Mouse (Mus musculus): ENCODE data around the gene Baz2a. TPM values are rescaled to one million over a fixed set of nuclear protein-coding genes. Genes with fewer than 3 reads are reported as not detected.
"Not testable (repeated sequence)": the region's sequence is repeated elsewhere in the genome, so short reads cannot be mapped to it uniquely, and the experiment has no call there.

The Baz2a gene
- polyA plus RNA-seq, 1 experiment from 2014 or later: 14.0 TPM

- Histone ChIP-seq H3K36me3 (replicated peaks; ENCODE audit: control insufficient read depth, insufficient read depth, low read depth, low read length) (peaks cover 12% of the 10 kb centered on the region), H3K4me1 (ENCODE audit: control insufficient read depth, insufficient read depth, low read length) (no peaks in the 10 kb centered on the region)
- ATAC-seq (replicated peaks; ENCODE audit: insufficient number of reproducible peaks, low FRiP score, low TSS enrichment, low read depth): no peak
These were observed 25.3 kb upstream of the Baz2a start for GRCm38 (mm10) chr10:128066072-128066471.

DNA sequence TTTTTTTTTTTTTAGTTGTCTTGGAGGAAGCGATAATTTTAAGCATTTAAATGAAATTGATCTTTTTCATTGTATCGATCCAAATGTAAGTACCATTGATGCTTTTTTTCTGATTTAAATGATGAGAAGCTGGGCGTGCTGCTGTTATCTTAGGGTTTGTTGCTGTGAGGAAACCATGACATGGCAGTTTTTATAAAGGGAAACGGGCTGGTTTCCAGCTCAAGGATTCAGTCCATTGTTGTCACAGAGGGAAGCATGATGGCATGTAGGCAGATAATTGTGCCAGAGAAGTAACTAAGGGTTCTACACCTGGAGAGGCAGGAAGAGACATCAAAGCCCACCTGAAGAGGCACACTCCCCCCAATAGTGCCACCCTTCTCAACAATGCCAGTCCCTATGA lies 22.2 kb upstream of the Baz2a start:
- Histone ChIP-seq H3K9me3 (replicated peaks; ENCODE audit: control insufficient read depth, low read length) (no peaks in the 10 kb centered on the region), H3K27me3 (ENCODE audit: control insufficient read depth, insufficient read depth, low read length) (no peaks in the 10 kb centered on the region), H3K4me3 (ENCODE audit: low read depth, low read length) (no peak overlapping the region), H3K4me2 (ENCODE audit: low read depth, low read length) (no peak overlapping the region), H3K36me3 (replicated peaks; ENCODE audit: control insufficient read depth, insufficient read depth, low read depth, low read length) (peaks cover 10% of the 10 kb centered on the region), H3K4me1 (ENCODE audit: control insufficient read depth, insufficient read depth, low read length) (no peaks in the 10 kb centered on the region), H3K27ac (replicated peaks; ENCODE audit: low read depth, low read length) (no peak overlapping the region), H3K9ac (replicated peaks; ENCODE audit: low read length) (no peak overlapping the region)
- ATAC-seq (replicated peaks; ENCODE audit: insufficient number of reproducible peaks, low FRiP score, low TSS enrichment, low read depth) (no peak), DNase-seq (ENCODE audit: low spot score) (no peak)
- WGBS: 89% methylated on average over 4 of the region's 4 CpGs

More at GRCm38 (mm10) chr10:128066072-128066471, 25.3 kb upstream of the Baz2a start:
- no peak overlapping the region for H3K27ac ChIP-seq (replicated peaks; ENCODE audit: low read depth, low read length)
- H3K4me3 ChIP-seq (ENCODE audit: low read depth, low read length): no peak overlapping the region
- no peak overlapping the region for H3K9ac ChIP-seq (replicated peaks; ENCODE audit: low read length)
- no peaks in the 10 kb centered on the region for H3K9me3 ChIP-seq (replicated peaks; ENCODE audit: control insufficient read depth, low read length)
- DNase-seq (ENCODE audit: low spot score): no peak
- no peaks in the 10 kb centered on the region for H3K27me3 ChIP-seq (ENCODE audit: control insufficient read depth, insufficient read depth, low read length)
- WGBS: 87% methylated on average over 5 of the region's 5 CpGs
- H3K4me2 ChIP-seq (ENCODE audit: low read depth, low read length): no peak overlapping the region

- H3K4me2 ChIP-seq (ENCODE audit: low read depth, low read length); H3K4me1 ChIP-seq (ENCODE audit: control insufficient read depth, insufficient read depth, low read length); H3K4me3 ChIP-seq (ENCODE audit: low read depth, low read length); ATAC-seq (replicated peaks; ENCODE audit: insufficient number of reproducible peaks, low FRiP score, low TSS enrichment, low read depth); H3K27me3 ChIP-seq (ENCODE audit: control insufficient read depth, insufficient read depth, low read length); H3K9me3 ChIP-seq (replicated peaks; ENCODE audit: control insufficient read depth, low read length); H3K9ac ChIP-seq (replicated peaks; ENCODE audit: low read length); DNase-seq (ENCODE audit: low spot score); H3K27ac ChIP-seq (replicated peaks; ENCODE audit: low read depth, low read length): not testable (repeated sequence)
- WGBS: 98% methylated on average over 2 of the region's 2 CpGs
- peaks cover 10% of the 10 kb centered on the region for H3K36me3 ChIP-seq (replicated peaks; ENCODE audit: control insufficient read depth, insufficient read depth, low read depth, low read length)
These were observed 20.9 kb upstream of the Baz2a start for GRCm38 (mm10) chr10:128070432-128070831.

DNA sequence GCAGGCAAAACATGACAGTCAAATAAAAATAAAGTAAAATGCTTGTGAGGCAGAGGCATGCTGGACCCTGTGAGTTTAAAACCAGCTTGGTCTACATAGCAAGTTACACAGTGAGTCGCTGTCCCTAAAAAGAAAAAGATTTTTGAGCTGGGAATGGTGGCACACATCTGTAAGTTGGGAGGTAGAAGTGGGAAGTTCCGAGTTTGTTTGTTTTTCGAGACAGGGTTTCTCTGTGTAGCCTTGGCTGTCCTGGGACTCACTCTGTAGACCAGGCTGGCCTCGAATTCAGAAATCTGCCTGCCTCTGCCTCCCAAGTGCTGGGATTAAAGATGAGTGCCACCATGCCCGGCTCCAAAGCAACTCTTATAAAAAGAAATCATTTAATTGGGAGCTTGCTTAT lies 13.1 kb upstream of the Baz2a start:
- DNase-seq (ENCODE audit: low spot score); H3K36me3 ChIP-seq (replicated peaks; ENCODE audit: control insufficient read depth, insufficient read depth, low read depth, low read length); H3K27me3 ChIP-seq (ENCODE audit: control insufficient read depth, insufficient read depth, low read length); H3K4me1 ChIP-seq (ENCODE audit: control insufficient read depth, insufficient read depth, low read length); H3K9me3 ChIP-seq (replicated peaks; ENCODE audit: control insufficient read depth, low read length); H3K4me3 ChIP-seq (ENCODE audit: low read depth, low read length); H3K4me2 ChIP-seq (ENCODE audit: low read depth, low read length); ATAC-seq (replicated peaks; ENCODE audit: insufficient number of reproducible peaks, low FRiP score, low TSS enrichment, low read depth); H3K9ac ChIP-seq (replicated peaks; ENCODE audit: low read length); H3K27ac ChIP-seq (replicated peaks; ENCODE audit: low read depth, low read length): not testable (repeated sequence)
- 79% methylated on average over 5 of the region's 5 CpGs for WGBS

DNA sequence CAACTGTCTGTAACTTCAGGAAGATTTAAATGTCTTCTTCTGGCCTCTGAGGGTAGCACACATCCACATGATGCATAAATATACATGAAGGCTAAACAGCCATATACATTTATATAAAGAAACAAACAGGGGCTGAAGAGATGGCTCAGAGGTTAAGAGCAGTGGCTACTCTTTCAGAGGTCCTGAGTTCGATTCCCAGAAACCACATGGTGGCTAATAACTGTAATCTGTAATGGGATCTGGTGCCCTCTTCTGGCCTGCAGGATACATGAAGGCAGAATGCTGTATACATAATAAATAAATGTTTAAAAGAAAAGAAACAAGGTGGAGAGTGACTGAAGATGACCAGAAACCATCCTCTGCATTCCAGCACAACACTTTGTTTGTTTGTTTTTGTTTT lies 10.9 kb upstream of the Baz2a start:
- H3K27ac ChIP-seq (replicated peaks; ENCODE audit: low read depth, low read length): no peak overlapping the region
- H3K9ac ChIP-seq (replicated peaks; ENCODE audit: low read length): no peak overlapping the region
- DNase-seq (ENCODE audit: low spot score): no peak
- H3K9me3 ChIP-seq (replicated peaks; ENCODE audit: control insufficient read depth, low read length): no peaks in the 10 kb centered on the region
- H3K4me3 ChIP-seq (ENCODE audit: low read depth, low read length): no peak overlapping the region
- ATAC-seq (replicated peaks; ENCODE audit: insufficient number of reproducible peaks, low FRiP score, low TSS enrichment, low read depth): no peak
- no peaks in the 10 kb centered on the region for H3K4me1 ChIP-seq (ENCODE audit: control insufficient read depth, insufficient read depth, low read length)
- WGBS: 74% methylated on average over 1 of the region's 1 CpGs
- peaks cover 3% of the 10 kb centered on the region; the same call in 1 of the 2 replicates for H3K36me3 ChIP-seq (replicated peaks; ENCODE audit: control insufficient read depth, insufficient read depth, low read depth, low read length)
- no peak overlapping the region for H3K4me2 ChIP-seq (ENCODE audit: low read depth, low read length)
- no peaks in the 10 kb centered on the region for H3K27me3 ChIP-seq (ENCODE audit: control insufficient read depth, insufficient read depth, low read length)

GRCm38 (mm10) chr10:128081807-128082476 lies 9.4 kb upstream of the Baz2a start:
- H3K4me2 ChIP-seq (ENCODE audit: low read depth, low read length): peak overlapping the region; percentile 59
- no peak overlapping the region for H3K9ac ChIP-seq (replicated peaks; ENCODE audit: low read length)
- no peak overlapping the region for H3K27ac ChIP-seq (replicated peaks; ENCODE audit: low read depth, low read length)
- peaks cover 3% of the 10 kb centered on the region; the same call in 1 of the 2 replicates for H3K36me3 ChIP-seq (replicated peaks; ENCODE audit: control insufficient read depth, insufficient read depth, low read depth, low read length)
- DNase-seq (ENCODE audit: low spot score) (no peak), ATAC-seq (replicated peaks; ENCODE audit: insufficient number of reproducible peaks, low FRiP score, low TSS enrichment, low read depth) (no peak)
- H3K9me3 ChIP-seq (replicated peaks; ENCODE audit: control insufficient read depth, low read length): no peaks in the 10 kb centered on the region
- H3K4me1 ChIP-seq (ENCODE audit: control insufficient read depth, insufficient read depth, low read length): no peaks in the 10 kb centered on the region
- peak overlapping the region; percentile 91 for H3K4me3 ChIP-seq (ENCODE audit: low read depth, low read length)
- WGBS: 68% methylated on average over 6 of the region's 6 CpGs
- H3K27me3 ChIP-seq (ENCODE audit: control insufficient read depth, insufficient read depth, low read length): no peaks in the 10 kb centered on the region

DNA sequence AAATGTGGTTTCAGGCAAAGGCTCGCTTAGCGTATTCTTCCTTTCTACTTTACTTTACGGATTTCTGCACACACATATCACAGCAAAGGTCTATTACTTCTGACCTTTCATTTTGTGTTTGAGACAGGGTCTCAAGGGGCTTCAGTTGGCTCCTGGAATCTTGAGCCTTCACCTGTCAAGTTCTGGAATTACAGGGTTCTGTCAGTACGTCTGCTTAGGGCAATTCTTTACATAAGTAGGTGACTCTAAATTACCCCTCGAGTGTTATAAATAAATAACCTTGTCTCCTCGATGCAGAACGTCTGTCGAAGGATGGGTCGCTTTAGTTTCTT lies 8.9 kb upstream of the Baz2a start:
- H3K4me1 ChIP-seq (ENCODE audit: control insufficient read depth, insufficient read depth, low read length): no peaks in the 10 kb centered on the region
- peak overlapping the region; percentile 59 for H3K4me2 ChIP-seq (ENCODE audit: low read depth, low read length)
- H3K27me3 ChIP-seq (ENCODE audit: control insufficient read depth, insufficient read depth, low read length): no peaks in the 10 kb centered on the region
- H3K36me3 ChIP-seq (replicated peaks; ENCODE audit: control insufficient read depth, insufficient read depth, low read depth, low read length): peaks cover 3% of the 10 kb centered on the region; the same call in 1 of the 2 replicates
- ATAC-seq (replicated peaks; ENCODE audit: insufficient number of reproducible peaks, low FRiP score, low TSS enrichment, low read depth) (no peak), DNase-seq (ENCODE audit: low spot score) (no peak)
- peak overlapping the region; percentile 72 for H3K9ac ChIP-seq (replicated peaks; ENCODE audit: low read length)
- peak overlapping the region; percentile 91 for H3K4me3 ChIP-seq (ENCODE audit: low read depth, low read length)
- no peaks in the 10 kb centered on the region for H3K9me3 ChIP-seq (replicated peaks; ENCODE audit: control insufficient read depth, low read length)
- no peak overlapping the region for H3K27ac ChIP-seq (replicated peaks; ENCODE audit: low read depth, low read length)
- 18% methylated on average over 9 of the region's 9 CpGs for WGBS

- Histone ChIP-seq H3K4me3 (ENCODE audit: low read depth, low read length) (peak within 1 kb of the TSS; percentile 91), H3K27me3 (ENCODE audit: control insufficient read depth, insufficient read depth, low read length) (no peaks in the 10 kb centered on the region), H3K4me1 (ENCODE audit: control insufficient read depth, insufficient read depth, low read length) (no peaks in the 10 kb centered on the region), H3K9me3 (replicated peaks; ENCODE audit: control insufficient read depth, low read length) (no peaks in the 10 kb centered on the region), H3K9ac (replicated peaks; ENCODE audit: low read length) (peak within 1 kb of the TSS; percentile 98), H3K36me3 (replicated peaks; ENCODE audit: control insufficient read depth, insufficient read depth, low read depth, low read length) (peaks cover 7% of the 10 kb centered on the region; the same call in 1 of the 2 replicates), H3K27ac (replicated peaks; ENCODE audit: low read depth, low read length) (peak within 1 kb of the TSS; percentile 60), H3K4me2 (ENCODE audit: low read depth, low read length) (peak within 1 kb of the TSS; percentile 89)
- ATAC-seq (replicated peaks; ENCODE audit: insufficient number of reproducible peaks, low FRiP score, low TSS enrichment, low read depth) (peak; percentile 97), DNase-seq (ENCODE audit: low spot score) (peak; percentile 100)
- WGBS: under 1% methylated on average over 34 of the region's 34 CpGs
These were observed 8.4 kb upstream of the Baz2a start, which contains the start of gene Atp5b for GRCm38 (mm10) chr10:128082880-128083421. Gene Atp5b, plus strand, starts transcription at chr10:128083273.

Data from embryonic facial prominence, embryonic 11.5 days (tissue).